Mouse (Mus musculus): ENCODE results near the gene Ston2. TPM values are rescaled to one million over a fixed set of nuclear protein-coding genes. Genes with fewer than 3 reads are reported as not detected.
A peak's percentile ranks its signal among the peaks of the same experiment; 100 is the strongest.

Ston2 gene
- polyA plus RNA-seq, 1 experiment from 2014 or later, result 8.1 TPM

DNA sequence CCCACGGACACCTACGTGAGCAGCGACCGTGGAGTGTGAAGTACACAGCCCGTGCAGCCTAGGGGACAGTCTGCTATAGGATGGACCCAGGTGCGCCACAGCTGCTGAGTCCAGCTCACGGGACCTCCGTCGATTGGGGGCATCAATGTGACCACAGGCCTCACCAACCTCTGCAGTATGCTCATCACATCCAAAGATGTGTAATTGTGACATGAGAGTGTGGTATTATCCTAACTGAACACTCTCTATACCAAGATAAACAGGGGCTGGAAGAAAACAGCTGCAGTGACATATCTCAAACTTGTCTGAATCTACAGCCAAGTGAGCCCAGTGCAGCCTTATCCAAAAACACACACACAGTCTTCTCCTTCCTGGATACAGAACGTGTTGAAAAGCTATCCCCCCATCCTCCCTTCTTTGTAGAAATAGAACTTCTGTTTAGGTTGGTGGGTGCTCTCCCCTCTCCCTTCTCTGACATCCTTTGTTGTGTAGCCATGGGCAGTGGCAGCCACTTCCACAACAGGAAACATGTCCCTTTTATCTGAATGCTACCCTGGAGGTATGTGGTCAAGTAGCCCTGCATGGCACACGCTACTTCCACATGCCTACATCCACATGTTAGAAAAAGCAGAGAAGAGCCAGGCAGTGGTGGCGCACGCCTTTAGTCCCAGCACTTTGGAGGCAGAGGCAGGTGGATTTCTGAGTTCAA is 30.2 kb downstream of the Ston2 start:
- Histone ChIP-seq H3K4me3 (replicated peaks; ENCODE audit: low read depth, low read length) (no peak overlapping the region), H3K36me3 (ENCODE audit: insufficient read depth, low read length) (no peaks in the 10 kb centered on the region), H3K4me1 (replicated peaks; ENCODE audit: insufficient read depth, low read length) (peaks cover 3% of the 10 kb centered on the region; the same call in 1 of the 2 replicates), H3K9me3 (replicated peaks; ENCODE audit: low read length) (no peaks in the 10 kb centered on the region), H3K27me3 (ENCODE audit: insufficient read depth, low read length) (no peaks in the 10 kb centered on the region), H3K27ac (no peak overlapping the region), H3K9ac (ENCODE audit: low read depth, low read length) (no peak overlapping the region), H3K4me2 (ENCODE audit: low read length) (no peak overlapping the region)
- DNase-seq (ENCODE audit: low spot score) (no peak), ATAC-seq (replicated peaks; ENCODE audit: low FRiP score, low read depth) (no peak)
- WGBS, result 80% methylated on average over 13 of the region's 13 CpGs
- TF ChIP-seq CTCF (IDR thresholded peaks at IDR 0.05; ENCODE audit: low read depth), result no peak

GRCm38 (mm10) chr12:91756562-91757166 is 31.5 kb downstream of the Ston2 start:
- DNase-seq (ENCODE audit: low spot score), result peak; percentile 57

DNA sequence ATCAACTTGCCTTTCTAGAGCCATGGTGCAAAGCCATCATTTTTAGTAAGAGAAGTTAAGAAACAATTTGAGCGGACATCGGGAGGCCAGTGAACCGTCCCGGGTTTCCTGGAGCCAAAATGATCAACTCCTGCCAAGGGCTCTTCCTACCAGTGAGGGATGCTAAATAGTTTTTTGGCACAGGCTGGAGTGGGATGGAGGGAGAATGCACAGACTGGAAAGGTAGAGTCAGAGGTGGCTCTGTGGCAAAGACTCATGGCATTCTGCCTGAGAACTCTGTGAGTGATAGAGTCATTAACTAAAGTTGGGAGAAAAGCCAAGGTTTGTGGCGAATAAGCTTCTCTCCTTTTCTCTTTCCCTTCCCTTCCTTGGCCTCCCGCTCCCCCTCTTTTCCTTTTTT is 33.6 kb downstream of the Ston2 start:
- H3K4me1 ChIP-seq (replicated peaks; ENCODE audit: insufficient read depth, low read length), result peaks cover 3% of the 10 kb centered on the region; the same call in 1 of the 2 replicates
- H3K27ac ChIP-seq, result no peak overlapping the region
- H3K4me2 ChIP-seq (ENCODE audit: low read length), result no peak overlapping the region
- no peaks in the 10 kb centered on the region for H3K27me3 ChIP-seq (ENCODE audit: insufficient read depth, low read length)
- H3K9me3 ChIP-seq (replicated peaks; ENCODE audit: low read length), result no peaks in the 10 kb centered on the region
- WGBS, result 52% methylated on average over 6 of the region's 6 CpGs
- ATAC-seq (replicated peaks; ENCODE audit: low FRiP score, low read depth), result no peak
- TF ChIP-seq CTCF (IDR thresholded peaks at IDR 0.05; ENCODE audit: low read depth), result no peak
- H3K9ac ChIP-seq (ENCODE audit: low read depth, low read length), result no peak overlapping the region
- no peak for DNase-seq (ENCODE audit: low spot score)
- no peak overlapping the region for H3K4me3 ChIP-seq (replicated peaks; ENCODE audit: low read depth, low read length)
- H3K36me3 ChIP-seq (ENCODE audit: insufficient read depth, low read length), result no peaks in the 10 kb centered on the region

More at GRCm38 (mm10) chr12:91756562-91757166, 31.5 kb downstream of the Ston2 start:
- Histone ChIP-seq H3K27me3 (ENCODE audit: insufficient read depth, low read length) (no peaks in the 10 kb centered on the region), H3K4me3 (replicated peaks; ENCODE audit: low read depth, low read length) (no peak overlapping the region), H3K27ac (no peak overlapping the region), H3K4me1 (replicated peaks; ENCODE audit: insufficient read depth, low read length) (peaks cover 3% of the 10 kb centered on the region; the same call in 1 of the 2 replicates), H3K9ac (ENCODE audit: low read depth, low read length) (no peak overlapping the region), H3K36me3 (ENCODE audit: insufficient read depth, low read length) (no peaks in the 10 kb centered on the region), H3K4me2 (ENCODE audit: low read length) (no peak overlapping the region), H3K9me3 (replicated peaks; ENCODE audit: low read length) (no peaks in the 10 kb centered on the region)
- no peak for TF ChIP-seq CTCF (IDR thresholded peaks at IDR 0.05; ENCODE audit: low read depth)
- WGBS, result 34% methylated on average over 5 of the region's 5 CpGs
- ATAC-seq (replicated peaks; ENCODE audit: low FRiP score, low read depth), result peak; percentile 33; the same call in 1 of the 2 replicates

- DNase-seq (ENCODE audit: low spot score) (no peak), ATAC-seq (replicated peaks; ENCODE audit: low FRiP score, low read depth) (no peak)
- 68% methylated on average over 5 of the region's 5 CpGs for whole genome bisulfite sequencing
- Histone ChIP-seq H3K4me3 (replicated peaks; ENCODE audit: low read depth, low read length) (no peak overlapping the region), H3K27ac (no peak overlapping the region), H3K9ac (ENCODE audit: low read depth, low read length) (no peak overlapping the region), H3K27me3 (ENCODE audit: insufficient read depth, low read length) (no peaks in the 10 kb centered on the region), H3K9me3 (replicated peaks; ENCODE audit: low read length) (no peaks in the 10 kb centered on the region), H3K4me2 (ENCODE audit: low read length) (no peak overlapping the region), H3K4me1 (replicated peaks; ENCODE audit: insufficient read depth, low read length) (0 out of 2 replicates have a peak, but pooled peaks cover 3% of the 10 kb centered on the region), H3K36me3 (ENCODE audit: insufficient read depth, low read length) (no peaks in the 10 kb centered on the region)
- TF ChIP-seq CTCF (IDR thresholded peaks at IDR 0.05; ENCODE audit: low read depth), result no peak
Measured at GRCm38 (mm10) chr12:91752711-91753110, 35.5 kb downstream of the Ston2 start.

- DNase-seq (ENCODE audit: low spot score), result no peak
- 74% methylated on average over 13 of the region's 13 CpGs for WGBS
- H3K36me3 ChIP-seq (ENCODE audit: insufficient read depth, low read length), result no peaks in the 10 kb centered on the region
Measured at GRCm38 (mm10) chr12:91751893-91752597, 36.1 kb downstream of the Ston2 start.

GRCm38 (mm10) chr12:91749543-91750184 is 38.5 kb downstream of the Ston2 start:
- Histone ChIP-seq H3K9me3 (replicated peaks; ENCODE audit: low read length) (no peaks in the 10 kb centered on the region), H3K36me3 (ENCODE audit: insufficient read depth, low read length) (no peaks in the 10 kb centered on the region), H3K9ac (ENCODE audit: low read depth, low read length) (no peak overlapping the region), H3K27me3 (ENCODE audit: insufficient read depth, low read length) (no peaks in the 10 kb centered on the region), H3K4me2 (ENCODE audit: low read length) (no peak overlapping the region), H3K27ac (no peak overlapping the region), H3K4me1 (replicated peaks; ENCODE audit: insufficient read depth, low read length) (no peaks in the 10 kb centered on the region), H3K4me3 (replicated peaks; ENCODE audit: low read depth, low read length) (no peak overlapping the region)
- ATAC-seq (replicated peaks; ENCODE audit: low FRiP score, low read depth) (no peak), DNase-seq (ENCODE audit: low spot score) (no peak)
- no peak for TF ChIP-seq CTCF (IDR thresholded peaks at IDR 0.05; ENCODE audit: low read depth)
- 84% methylated on average over 11 of the region's 11 CpGs for WGBS

More at GRCm38 (mm10) chr12:91751893-91752597, 36.1 kb downstream of the Ston2 start:
- TF ChIP-seq CTCF (IDR thresholded peaks at IDR 0.05; ENCODE audit: low read depth), result no peak
- Histone ChIP-seq H3K4me1 (replicated peaks; ENCODE audit: insufficient read depth, low read length) (0 out of 2 replicates have a peak, but pooled peaks cover 3% of the 10 kb centered on the region), H3K9me3 (replicated peaks; ENCODE audit: low read length) (no peaks in the 10 kb centered on the region), H3K27ac (no peak overlapping the region), H3K4me3 (replicated peaks; ENCODE audit: low read depth, low read length) (no peak overlapping the region), H3K9ac (ENCODE audit: low read depth, low read length) (no peak overlapping the region), H3K27me3 (ENCODE audit: insufficient read depth, low read length) (no peaks in the 10 kb centered on the region), H3K4me2 (ENCODE audit: low read length) (no peak overlapping the region)
- no peak for ATAC-seq (replicated peaks; ENCODE audit: low FRiP score, low read depth)
